Mouse (Mus musculus) left cerebral cortex, adult 9 months (tissue): ENCODE data around the gene Ppfibp2.

Experiments
- DNase-seq, 2 experiments: peaks; one replicate each; pipeline ENCODE4 v3.0.0; 2022; ENCODE audit warnings: low spot score in 2 of 2

Gene Ppfibp2

DNA sequence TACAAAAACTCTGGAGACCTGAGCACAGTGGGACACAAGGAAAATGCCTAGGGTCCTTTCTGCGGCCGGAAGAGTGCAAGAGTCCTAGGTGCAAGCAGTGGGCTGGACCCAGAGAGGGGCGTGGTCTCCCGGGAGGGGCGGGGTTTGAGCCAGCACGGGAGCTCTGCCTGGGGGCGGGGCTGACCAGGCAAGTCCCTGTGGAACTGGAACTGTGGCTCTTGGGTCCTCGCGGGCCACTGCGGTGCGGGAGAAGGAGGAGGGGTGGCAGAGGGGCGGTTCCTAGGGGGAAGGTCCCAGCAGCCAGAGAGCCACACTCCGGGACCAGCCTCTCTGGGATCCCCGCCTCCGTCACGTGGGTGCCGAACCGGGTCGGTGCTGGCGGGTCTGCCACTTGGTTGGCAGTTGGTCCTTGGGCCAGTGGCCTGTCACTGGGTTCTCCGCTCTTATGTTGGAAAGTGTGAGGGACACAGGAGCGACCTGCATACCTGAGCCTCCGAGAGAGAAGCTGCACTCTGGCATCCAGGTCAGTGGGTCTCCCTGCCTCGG is at the start of gene Ppfibp2:
Gene Ppfibp2, plus strand, starts transcription at position 351 of the 546 bp plus-strand sequence.
- peak; percentile 69 to 86 for DNase-seq

DNA sequence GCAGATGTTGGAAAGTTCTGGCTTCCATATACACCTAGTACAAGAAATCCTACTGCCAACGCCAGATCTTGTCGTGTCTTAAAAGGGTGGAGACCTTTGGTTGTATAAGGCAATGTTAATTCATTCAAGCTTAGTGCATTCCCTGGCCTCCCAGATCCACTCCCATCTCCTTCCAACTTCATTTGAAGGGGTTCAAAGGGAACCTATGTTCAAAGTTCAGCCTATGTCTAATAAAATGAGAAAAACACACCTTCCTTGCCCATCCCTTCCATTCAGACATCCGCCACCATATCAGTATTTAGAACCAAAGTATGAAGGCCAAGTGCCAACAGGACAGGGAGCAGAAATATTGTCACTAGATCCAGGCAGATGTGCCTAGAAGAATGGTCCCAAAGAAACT is 47.1 kb upstream of the Ppfibp2 start:
- DNase-seq, result no peak

DNA sequence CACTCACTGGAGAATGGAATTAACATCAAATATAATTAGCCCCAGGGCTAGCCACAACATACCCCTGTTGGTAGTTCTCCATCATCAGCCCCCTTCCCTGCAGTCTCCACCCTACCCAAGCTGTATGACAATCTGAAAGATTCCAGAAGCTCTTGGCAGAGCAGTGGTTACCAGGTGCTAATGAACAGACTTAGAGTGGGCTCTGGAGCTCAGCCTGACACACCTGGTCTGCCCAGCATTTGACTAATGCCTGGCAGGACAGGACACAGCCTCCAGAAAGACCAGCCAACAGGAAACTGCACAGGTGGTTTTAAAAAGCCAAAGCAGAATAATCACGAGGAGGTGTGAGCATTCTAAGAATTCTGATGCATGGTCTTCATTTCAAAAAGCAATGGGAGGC is 41.5 kb upstream of the Ppfibp2 start:
- DNase-seq, result no peak

DNA sequence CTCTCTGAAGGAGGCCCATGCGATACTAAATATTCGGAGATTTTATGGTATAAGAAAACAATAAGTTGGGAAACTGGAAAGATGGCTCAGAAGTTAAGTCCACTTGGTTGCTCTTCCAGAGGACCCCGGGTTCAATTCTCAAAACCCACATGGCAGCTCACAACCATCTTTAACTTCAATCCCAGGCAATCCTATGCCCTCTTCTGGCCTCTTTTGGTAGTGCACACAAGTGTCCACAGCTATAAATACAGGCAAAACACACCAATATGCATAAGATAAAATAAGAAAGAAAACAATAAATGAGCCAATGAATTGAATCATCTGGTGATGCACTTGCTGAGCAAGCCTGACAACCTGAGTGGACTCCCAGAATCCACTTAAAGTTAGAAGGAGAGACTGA is 39.1 kb upstream of the Ppfibp2 start:
- DNase-seq, result no peak

DNA sequence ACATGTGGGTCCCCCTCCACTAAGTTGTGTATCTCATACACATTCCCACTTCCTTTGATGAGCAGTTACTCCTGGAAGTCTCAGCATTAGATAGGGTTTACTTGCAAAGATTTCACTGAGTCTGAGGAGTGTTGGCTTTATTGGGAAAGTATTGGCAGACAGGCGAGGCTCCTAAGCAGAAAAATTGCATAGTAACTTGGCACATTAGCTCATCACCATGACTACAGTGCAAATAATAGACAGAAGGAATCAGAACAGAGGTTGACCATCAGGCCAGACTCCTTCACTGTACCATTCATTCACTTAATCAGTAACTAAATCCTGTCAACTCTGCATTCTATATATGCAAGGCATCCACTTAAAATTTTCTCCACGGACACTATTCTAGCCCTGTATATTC is 34.3 kb upstream of the Ppfibp2 start:
- no peak for DNase-seq

DNA sequence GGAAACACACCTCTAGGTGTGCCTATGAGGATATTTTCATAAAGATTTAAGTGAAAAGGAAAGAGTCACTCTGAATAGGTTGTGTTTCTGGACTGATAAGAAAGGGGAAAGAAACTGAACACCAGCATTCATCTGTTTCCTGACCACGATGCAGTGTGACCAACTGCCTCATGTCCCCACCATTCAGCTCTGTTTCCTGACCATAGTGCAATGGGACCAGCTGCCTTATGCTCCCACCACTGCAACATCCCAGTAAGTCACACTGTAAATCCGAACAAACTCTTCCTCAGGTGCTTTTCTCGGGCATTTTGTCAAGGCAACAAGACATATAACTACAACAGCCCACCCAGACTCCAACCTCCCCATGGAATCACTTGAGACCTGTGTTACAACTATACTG is 33.4 kb upstream of the Ppfibp2 start:
- no peak for DNase-seq

DNA sequence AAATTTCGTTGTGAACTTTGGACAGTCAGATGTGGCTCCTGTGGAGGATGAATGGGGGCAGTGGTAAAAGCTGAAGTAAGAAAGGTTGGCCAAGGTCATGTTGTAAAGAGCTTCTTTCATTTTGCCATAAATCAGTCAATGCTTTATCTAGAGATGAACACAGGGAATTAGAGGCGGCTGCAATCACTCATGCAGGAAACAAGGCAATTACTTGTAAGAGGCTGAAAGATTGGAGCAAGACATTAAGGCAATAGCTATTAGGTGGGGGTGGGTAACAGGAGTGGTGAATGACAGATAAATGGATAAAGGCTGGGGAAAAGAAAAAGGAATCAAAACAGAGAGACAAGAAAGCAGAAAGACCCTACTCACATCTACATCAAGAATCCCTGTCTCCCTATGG is 31.3 kb upstream of the Ppfibp2 start:
- DNase-seq, result no peak

DNA sequence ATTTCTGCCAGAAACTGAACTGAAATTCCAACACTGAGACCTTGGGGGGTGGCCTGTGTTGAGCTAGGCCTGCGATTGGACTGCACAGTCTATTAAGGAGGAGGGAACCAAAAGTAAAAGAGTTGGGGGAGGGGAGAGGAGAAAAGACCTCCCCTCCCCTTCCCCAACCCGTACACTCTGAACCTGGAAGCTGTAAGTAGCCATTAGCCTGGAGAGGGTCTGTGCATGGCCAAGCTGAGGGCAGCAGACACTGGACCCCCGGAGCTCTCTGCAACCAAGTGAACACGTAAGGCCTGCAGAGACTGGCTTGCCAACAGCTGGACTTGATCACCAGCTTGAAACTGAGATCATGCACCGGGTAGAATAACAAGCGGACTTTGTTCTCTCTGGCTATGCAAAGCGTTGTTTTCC is 27.7 kb upstream of the Ppfibp2 start, which contains the start of gene Olfml1:
Gene Olfml1, plus strand, starts transcription at position 186 of the 411 bp plus-strand sequence.
- DNase-seq, result peak; percentile 11 to 17

DNA sequence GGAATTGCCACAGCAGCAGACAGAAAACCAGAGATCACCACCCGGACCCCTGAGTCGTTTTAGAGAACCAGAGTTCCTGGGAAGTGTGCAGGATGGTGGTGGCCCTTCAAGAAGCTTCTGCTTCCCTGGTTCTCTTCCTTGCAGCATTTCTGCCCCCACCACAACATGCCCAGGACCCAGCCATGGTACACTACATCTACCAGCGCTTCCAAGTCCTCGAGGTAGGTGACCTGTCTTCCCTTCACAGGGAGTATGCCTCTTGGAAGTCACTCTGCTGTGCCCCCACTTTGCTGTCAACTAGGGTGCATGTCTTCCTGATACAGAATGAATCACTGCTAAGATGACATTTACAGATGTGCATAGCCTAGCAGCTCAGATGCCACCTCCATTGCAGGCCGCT is 27.3 kb upstream of the Ppfibp2 start:
- DNase-seq, result no peak

DNA sequence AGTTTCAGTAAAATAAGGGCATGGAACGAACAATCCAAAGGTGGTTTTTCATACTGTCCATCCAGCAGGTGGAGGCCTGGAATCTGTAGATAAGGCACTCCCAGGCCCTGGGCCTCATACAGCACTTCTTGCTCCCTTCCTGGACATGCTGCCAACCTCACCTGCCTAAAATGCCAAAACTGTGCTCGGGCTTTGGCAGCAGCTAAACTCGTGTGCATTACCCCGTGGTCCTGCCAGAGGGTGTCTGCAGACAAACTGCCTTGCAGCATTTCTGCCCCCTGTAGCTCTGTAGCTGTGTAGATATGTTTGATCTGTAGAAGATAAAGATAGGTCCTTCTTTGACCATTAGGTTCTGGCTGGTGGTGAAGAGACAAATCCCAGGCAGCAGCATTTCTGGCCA is 26.0 kb upstream of the Ppfibp2 start:
- DNase-seq, result no peak

DNA sequence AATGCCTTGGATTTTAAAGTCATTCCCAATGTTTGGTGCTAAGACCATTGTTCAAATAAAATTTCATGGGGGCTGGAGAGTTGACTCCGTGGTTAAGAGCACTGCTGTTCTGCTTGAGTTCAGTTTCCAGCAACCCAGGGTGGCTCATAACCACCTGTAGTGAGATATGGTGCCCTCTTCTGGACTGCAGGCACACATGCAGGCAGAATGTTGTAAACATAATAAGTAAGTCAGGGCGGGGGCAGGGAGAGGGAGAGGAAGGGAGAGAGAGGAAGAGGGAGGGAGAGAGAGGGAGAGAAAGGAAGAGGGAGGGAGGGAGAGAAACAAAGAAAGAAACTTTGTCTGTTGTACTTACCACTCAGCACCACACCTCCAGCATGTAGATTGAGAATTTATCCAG is 21.2 kb upstream of the Ppfibp2 start:
- DNase-seq, result no peak

DNA sequence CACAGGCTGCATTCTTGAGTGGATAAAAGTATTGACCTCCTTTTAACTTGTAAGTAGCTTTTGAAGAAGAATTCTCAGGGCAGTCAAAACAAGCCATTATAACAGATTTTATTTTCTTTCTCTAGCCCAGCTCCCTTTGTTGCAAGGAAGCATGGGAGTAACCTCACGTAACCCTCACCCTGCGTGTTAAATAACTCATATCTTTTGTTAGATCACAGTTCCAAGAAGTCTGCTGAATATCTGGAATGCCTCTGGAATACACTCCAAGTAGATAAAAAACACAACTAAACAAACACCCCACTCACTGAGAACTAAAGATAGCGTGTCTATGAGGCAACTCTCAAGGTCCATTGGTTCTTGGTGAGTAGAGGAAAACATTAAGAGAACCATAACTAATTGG is 20.7 kb upstream of the Ppfibp2 start:
- DNase-seq, result no peak

DNA sequence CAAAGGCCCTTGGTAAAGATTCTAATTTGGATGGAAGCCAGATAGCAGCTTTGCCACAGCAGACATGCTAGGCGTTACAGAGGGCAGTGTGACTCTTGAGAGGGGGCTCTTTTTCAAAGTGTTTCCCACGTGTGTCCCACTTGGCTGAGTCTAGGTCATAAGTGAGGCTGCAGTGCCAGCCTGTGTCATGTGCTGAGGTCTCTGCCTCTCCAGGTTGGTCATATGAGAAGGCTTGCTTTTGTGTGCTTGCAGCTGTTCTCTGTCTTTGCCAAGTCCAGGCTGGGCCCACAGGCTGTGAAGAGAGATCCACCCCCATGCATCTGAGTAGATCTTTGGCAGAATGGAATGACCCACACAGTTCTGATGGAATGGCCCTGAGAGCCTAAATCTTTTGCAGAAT is 2.4 kb upstream of the Ppfibp2 start:
- DNase-seq, result peak; percentile 26 to 37

DNA sequence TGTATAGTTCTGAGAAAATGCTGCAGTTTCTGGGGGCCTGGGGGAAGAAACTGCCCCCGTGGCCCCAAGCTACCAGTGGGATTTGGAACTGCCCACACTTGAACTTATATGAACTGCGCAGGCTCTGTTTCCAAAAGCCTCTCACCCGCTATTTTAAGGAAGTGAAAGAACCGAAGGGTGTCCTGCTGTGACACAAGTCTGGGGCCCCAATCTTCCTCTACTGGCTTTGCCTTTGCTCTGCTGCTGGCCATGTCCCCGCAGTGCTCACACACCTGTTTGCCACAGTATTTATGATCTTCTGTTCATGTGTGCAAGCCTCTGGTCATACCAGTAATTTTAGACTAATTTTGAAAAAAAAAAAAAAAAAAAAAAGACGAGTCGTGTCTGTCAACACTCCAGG is 1.1 kb upstream of the Ppfibp2 start:
- no peak for DNase-seq

DNA sequence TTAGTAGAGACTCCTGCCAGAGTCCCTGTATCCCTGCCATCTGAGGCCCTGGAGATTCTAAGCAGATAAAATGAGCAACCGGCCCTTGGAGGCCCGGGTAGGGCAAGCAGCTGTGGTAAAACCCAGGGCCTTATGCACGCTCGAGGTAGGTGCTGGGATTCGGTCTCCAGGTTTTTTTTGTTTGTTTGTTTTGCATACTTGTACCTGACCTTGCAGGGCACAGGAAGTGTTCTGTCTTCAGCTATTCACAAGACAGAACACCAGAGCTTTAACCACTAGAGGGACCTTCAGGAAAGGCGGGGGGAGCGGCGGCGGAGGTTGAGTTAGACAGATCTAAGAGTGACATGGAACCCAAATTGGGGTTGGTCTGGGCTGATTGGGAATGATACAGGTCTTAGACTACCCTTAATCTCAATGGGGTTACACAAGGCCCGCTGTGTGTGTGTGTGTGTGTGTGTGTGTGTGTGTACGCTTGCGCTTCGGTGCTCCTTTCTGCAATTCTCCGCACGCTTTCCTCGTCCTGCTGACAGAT is 616 bp upstream of the Ppfibp2 start:
- peak in 1 of 2 experiments; percentile 32 for DNase-seq

DNA sequence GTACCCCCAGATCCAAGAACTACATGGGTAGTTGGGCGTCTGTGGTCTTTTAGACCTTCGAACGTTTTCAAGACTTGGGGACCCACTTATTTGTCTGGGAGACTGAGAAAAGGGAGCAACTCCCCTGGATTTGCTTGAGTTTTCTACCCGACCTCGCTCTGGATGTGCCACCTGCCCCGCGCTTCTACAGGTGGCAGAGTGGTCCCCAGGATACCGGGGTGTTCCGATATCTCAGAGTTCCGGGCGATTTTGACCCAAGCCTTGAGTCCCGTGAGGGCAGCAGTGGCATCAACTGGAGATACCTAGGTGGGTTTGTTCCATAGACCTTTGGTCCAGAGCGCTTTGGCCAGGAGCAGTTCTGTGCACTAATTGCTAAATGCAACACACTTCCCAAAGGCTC is 419 bp downstream of the Ppfibp2 start:
- no peak for DNase-seq

DNA sequence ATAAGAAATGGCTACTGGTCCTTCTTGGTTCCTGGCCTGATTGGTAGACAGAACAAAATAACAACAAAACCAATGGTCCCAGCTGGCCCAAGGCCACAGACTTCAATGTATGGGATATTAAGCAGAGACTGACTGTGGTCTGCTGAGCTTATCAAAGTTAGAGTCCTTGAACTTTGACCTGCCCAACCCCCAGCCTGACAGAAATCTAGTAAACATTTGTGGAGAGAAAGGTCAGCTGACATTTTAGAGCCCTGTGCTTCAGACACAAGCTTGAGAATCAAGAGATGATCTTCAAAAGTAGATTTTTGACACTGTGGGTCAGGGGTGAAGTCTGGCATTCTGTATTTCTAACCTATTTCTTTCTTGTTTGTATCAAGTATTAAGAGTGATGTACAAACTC is 1.7 kb downstream of the Ppfibp2 start:
- no peak for DNase-seq

DNA sequence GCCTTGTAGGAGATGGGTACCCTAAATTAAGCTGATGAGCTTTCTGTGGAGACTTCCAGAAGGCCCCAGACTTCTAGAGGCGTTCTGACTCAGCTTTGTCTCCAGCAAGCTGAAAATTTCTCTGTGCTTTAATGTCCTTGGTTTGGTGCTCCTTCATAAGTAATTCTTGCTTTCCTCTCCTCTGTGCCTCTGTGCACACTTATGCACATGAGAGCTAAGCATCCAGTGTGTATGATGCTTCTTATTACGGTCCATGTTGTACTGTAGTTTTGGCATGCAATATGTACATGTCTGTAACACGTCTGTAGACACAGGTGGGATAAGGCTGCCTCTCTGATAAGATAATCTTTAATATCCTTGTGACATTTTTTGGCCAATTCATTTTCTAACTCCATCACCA is 2.9 kb downstream of the Ppfibp2 start:
- DNase-seq, result no peak

DNA sequence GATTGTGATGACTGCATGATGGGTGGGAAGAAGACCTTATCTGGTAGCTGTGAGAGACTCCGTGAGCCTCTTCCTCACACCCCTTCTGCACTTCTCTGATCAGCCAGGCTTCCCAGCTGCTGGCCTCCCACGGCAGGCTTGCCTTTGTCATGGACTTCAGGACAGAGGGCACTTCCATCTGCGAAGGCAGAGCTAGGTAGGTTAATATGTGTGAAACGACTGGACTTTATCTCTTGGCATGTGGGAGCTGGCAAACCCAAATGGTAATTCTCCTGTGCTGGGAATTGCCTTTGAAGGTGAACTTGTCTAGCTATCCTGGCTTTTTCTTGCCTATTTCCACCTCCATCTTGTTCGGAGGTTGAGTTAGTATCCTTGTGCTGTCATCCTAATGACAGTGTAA is 5.6 kb downstream of the Ppfibp2 start:
- no peak for DNase-seq

DNA sequence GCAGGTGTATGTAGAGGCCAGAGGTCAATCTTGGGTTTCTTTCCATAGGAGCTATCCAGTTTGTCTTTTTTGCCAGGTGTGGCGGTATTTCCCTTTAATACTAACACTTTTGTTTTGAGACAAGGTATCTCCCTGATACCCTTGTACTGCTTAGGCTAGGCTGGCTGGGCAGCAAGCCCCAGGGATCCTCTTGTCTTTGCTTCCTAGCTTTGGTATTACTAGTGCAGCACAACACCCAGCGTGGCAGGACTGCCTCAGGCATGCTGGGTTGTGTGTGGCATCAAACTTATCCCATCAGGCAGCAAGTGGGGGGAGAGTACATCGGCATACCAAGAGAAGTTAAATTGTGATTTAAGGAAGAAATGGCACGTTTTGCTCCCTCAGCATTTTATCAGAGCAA is 7.5 kb downstream of the Ppfibp2 start:
- DNase-seq, result no peak

DNA sequence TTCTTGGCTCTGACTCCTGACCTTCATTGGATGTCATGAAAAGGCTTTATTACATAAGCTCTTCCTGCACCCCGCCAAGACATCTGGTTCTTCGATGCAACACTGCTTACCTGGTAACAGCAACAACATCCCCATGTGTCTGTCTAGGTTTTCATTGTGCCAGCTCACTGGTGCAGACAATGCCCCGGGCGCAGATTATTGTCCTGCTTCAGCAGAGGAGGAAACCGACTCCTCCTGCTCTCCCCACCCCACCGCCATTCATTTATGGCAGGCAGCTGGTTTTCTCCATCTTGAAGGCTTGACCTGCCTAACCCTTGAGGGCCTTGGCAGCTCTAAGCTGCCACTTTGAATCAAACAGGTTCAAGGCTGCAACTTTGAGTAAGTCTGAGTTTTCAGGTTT is 7.9 kb downstream of the Ppfibp2 start:
- DNase-seq, result no peak

DNA sequence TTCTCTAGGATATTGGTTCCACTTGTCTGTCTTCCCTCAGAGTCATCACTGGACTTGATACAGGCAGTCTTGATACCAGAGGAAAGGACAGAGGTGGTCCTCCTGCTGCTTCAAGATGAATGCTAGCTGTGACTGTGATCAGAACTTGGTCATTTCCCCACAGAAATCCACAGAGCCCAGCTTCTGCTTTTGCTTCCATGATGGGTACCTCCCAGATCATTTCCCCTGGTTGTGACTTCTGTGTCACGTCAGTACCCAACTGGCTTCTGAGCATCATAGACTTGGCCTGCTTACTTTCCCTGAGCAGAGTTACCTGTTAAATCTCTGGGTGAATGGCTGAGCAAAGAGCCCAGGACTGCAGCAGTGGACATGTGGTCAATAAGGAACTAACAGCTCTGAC is 12.8 kb downstream of the Ppfibp2 start:
- DNase-seq, result no peak

DNA sequence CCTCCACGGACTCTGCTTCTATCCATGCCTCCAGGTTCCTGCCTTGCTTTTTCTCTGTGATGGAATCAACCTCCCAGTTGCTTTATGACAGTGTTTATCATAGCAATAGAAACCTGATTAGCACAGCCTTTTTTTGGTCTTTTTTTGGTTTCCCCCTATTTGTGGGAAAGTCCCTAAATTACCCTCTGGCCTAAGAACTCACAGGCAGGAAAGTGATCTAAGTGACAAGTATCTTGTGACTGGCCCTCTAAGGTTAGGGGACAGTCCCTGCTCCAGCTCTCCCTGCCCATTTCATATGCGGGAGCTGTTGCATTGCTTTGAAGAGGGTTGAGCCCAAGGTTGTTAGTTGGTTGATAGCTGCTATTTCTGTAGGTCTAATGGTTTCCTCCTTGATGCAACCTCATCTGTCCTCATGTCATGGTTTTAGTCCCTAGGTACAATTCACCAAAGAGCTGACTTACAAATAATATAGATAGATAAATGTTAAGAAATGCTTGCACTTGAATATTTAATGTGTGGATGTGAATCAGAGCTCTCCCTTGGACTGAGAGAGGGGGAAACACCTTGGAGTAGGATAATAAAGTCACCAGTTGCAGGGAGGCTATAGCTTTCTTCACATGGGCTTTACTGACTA is 14.7 kb downstream of the Ppfibp2 start:
- DNase-seq, result no peak

DNA sequence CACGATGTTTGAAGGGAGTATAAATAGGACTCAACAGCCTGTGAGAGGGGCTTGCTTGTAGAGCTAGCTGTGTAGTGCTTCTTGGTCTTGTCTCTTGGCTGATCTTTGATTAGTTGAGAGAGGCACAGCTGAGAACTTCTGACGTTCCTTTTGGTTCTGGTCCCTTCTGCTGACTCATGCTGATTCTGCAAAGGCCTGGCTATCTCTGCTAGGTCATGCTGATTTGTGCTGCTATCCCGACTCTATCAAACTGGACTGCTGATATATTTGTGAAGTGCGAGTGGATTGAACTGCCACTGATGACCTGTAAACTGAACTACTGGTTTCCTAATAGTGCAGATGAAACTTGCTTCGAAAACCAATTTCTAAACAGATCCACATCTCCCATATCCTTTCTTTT is 15.9 kb downstream of the Ppfibp2 start:
- DNase-seq, result no peak
